Mouse (Mus musculus): ENCODE measurements around the gene 1810010H24Rik. TPM values are rescaled to one million over a fixed set of nuclear protein-coding genes. Genes with fewer than 3 reads are reported as not detected.
A peak's percentile ranks its signal among the peaks of the same experiment; 100 is the strongest.
"Not testable (repeated sequence)": the region's sequence is repeated elsewhere in the genome, so short reads cannot be mapped to it uniquely, and the experiment has no call there.

Gene 1810010H24Rik
- total RNA-seq, 1 experiment from 2014 or later = 2.1 TPM

DNA sequence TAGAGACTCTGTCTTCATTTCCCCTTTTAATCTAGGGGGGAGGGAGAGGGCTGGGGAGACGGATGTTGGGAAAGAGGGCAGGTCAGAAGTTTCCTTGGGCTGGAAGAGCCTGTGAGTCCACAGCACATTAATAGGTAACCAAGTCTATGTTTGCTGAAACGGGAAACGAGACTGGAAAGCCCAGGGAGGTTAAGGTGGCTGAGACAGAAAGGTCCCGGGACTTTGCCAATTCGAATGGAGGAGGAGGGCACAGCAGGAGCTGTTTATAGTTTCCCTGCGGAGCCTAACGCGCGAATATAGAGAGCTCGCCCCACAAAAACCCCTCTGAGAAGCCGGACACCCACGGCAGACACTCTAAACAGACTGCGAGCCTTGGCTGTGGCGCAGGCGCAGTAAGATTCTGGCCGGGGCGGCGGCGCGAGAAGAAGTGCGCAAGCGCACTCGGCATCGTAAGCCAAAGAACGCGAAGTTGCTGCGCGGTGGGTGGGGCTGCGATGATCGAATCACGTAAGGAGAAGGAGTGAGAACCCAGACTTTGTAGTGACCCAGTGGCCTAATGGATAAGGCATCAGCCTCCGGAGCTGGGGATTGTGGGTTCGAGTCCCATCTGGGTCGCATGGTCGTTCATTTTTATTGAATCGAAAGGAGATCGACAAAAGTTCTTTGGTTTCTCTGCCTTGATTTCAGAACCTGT lies 13.0 kb upstream of the 1810010H24Rik start:
- peak; percentile 98 for DNase-seq

DNA sequence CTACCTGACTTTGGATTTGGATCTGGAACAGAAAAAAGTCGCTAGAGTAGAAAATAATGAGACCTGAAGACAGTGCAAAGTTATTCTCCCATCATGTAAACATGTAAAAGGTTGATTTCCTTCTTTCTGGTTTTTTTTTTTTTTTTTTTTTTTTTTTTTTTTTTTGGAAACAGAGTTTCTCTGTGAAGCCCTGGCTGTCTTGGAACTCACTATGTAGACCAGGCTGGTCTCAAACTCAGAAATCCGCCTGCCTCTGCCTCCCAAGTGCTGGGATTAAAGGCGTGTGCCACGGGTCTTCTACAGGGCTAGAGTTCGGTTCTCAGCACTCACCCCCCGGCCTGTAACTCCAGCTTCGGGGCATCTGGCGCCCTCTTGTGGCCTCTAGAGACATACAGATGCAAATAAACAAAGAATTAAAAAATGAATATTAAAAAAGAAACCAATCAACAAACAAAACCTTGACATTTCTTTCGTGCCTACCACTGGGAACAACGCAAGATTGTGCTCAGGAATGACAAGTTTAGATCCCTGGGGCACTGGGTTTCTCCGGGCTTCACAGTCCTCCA lies 11.4 kb upstream of the 1810010H24Rik start:
- peak; percentile 21 for DNase-seq

DNA sequence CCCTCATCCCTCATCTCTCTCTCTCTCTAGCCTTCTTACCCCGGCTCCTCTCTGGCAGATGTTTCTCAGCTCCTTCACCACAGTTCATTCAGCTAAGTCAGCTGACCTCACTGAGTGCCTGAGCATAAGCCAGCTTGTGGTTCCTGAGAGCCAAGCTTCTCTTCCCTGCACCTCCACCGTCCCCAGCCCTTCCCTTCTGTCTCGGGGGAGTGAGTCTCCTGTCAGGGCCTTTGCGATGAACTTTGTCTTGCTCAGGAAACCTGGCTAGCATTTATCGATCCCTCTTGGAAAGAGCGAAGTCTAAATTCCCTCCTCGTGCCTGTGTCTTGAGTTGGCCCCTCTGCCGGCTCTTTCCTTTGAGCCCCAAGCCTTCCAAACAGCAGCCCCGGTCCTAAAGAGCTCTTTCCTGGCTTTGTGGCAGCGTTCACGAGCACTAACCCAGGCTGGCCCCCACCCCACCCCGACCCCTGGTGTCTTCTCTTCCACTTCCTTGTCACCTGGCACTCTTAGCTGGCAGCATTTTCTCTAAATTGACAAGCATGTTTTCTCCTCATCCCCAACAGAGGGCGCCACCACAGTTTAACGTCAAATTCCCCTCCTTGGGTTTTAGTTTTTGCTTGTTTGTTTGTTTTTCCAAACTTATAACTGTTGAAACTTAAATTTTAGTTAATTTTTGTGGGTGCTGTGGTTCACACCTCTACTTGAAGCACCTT lies 10.7 kb upstream of the 1810010H24Rik start:
- peak; percentile 54 for DNase-seq

DNA sequence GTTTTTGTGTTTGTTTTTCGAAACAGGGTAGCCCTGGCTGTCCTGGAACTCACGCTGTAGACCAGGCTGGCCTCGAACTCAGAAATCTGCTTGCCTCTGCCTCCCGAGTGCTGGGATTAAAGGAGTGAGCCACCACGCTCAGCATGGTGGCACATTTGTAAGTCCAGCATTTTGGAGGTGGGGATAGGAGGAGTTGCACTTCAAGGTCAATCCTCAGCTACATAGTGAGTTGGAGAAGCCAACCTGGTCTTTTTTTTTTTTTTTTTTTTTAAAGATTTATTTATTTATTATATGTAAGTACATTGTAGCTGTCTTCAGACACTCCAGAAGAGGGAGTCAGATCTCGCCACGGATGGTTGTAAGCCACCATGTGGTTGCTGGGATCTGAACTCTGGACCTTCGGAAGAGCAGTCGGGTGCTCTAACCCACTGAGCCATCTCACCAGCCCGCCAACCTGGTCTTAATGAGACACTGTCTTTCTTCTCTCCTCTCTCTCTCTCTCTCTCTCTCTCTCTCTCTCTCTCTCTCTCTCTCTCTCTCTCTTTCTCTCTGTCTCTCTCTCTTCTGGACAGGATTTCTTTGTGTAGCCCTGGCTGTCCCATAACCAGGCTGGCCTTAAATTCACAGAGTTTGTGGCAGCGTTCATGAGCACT lies 9.8 kb upstream of the 1810010H24Rik start:
- not testable (repeated sequence) for DNase-seq

DNA sequence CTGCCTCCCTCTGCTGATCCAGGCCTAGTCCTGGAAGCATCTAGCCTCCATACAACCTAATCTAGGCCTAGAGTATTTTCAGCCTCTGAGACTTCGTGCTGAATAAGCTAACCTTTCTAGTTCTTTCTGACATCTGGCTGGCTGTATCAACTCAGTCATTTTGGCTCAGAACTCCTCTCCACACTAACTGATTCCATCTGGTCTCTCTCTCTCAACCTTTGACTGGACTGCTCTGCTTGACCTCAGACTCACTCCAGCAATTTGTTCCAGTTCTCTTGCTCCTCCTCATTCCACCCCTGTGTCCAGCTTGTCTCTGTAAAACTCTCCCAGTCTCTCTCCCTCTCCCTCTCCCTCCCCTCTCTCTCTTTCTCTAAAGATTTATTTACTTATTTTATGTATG lies 8.6 kb upstream of the 1810010H24Rik start:
- DNase-seq = no peak

DNA sequence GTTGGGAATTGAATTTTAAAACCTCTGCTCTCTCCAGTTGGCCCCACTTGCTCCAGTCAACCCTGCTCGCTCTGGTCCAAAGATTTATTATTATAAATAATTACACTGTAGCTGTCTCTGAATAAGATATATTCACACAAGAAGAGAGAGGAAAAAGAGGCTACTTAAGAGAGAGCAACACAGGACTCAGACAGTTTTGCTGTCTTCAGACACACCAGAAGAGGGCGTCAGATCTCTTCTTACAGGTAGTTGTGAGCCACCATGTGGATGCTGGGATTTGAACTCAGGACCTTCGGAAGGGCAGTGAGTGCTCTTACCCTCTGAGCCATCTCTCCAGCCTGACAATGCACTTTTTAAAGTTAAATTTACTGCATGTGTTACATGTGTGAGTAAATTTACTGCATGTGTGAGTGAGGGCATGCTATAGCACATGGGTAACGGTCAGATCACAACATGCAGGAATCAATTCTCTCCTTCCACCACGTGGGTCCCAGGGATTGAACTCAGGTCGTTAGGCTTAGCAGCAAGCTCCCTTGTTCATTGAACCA lies 8.1 kb upstream of the 1810010H24Rik start:
- DNase-seq = no peak

DNA sequence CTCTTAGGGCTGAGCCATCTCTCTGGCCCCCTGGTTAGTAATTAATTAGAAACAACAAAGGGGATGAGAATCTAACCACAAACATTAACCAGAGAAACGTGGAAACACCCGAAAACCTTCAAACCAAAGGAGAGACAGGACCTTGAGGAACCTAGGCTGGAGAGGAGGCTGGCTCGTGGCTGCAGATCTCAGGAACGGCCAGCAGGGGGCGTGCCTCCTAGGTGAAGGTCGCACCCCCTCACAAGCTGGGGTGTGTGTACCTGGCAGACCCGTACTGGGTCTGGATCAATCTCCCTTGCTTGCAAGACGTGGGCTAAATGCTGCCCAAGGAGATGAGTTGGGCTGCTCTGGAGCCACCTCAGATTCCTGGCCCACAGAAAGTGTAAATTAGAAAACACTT lies 6.9 kb upstream of the 1810010H24Rik start:
- peak; percentile 44 for DNase-seq

DNA sequence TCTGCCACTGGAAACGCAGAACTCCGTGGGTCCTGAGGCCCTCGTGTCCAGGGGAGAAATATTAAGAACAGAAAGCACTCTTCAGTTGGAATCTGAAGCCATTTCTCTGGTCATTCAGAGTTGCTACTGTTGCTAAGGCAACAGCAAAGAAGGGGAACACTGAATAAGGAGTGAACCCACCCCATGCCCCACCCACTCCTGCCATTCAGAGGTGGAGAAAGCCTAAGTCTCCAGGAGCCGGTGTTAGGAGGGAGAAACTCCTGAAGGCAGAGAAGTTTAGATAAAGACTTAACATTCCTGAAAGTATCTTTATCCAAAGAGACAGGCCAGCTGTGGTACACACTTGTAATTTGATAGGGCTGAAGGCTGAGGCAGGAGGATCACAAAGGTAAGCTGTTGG lies 6.2 kb upstream of the 1810010H24Rik start:
- DNase-seq = no peak

DNA sequence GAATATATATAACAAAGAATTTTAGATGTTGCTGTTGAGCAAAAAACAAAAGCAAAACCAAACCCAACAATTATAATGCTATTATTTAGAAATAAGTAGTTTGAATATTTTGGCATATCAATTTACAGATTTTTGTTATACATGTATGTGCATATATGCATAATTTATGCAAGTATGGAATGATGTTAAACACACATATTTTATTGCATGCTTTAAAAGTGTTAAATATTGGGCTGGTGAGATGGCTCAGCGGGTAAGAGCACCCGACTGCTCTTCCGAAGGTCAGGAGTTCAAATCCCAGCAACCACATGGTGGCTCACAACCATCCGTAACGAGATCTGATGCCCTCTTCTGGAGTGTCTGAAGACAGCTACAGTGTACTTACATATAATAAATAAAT lies 5.8 kb upstream of the 1810010H24Rik start:
- not testable (repeated sequence) for DNase-seq

DNA sequence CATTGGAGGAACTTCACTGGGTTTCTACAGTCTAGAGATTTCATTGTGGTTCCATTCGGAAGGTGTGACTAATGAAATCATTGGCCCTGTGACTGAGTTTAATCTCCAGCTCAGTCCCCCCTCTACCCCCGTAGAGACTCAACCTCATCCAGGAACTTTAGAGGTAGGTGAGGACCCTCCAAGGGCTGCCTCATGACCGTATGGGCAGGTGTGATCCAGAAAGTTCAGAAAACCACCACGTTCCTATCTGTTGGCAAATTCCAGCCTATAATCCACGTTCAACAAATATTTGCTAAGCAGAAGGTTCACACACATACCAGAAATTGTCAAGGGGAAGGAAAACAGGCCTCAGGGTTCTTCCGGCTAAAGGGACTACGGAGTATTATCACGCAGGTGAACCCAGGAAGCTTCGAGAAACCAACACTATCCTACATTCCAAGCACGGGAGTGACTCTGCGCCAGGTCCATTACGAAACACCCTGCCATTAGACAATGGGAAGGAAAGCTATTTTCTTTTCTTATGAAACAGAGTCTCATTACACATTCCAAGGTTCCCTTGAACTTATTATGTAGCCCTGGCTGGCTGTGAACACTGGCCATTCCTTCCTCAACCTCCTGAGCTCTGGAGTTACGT lies 3.3 kb upstream of the 1810010H24Rik start:
- no peak for DNase-seq

DNA sequence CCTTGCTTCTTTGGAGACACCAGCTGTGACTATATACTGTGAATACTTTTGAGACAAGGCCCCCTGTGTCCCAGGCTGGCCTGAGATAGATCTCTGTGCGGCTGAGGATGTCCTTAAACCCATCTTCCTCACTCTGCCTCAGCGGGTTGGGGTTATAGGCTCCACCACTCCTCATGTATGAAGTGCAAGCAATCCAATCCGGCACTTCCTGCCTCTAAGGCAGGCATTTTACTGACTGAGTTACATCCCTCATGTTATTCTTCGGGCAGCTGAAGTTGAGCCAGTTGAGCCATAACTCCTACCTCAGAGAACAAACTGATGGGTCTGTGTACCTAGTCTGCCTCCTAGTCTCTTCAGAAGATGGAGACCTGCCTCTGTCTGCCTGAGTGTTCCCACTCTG lies 1.1 kb upstream of the 1810010H24Rik start:
- DNase-seq = no peak

DNA sequence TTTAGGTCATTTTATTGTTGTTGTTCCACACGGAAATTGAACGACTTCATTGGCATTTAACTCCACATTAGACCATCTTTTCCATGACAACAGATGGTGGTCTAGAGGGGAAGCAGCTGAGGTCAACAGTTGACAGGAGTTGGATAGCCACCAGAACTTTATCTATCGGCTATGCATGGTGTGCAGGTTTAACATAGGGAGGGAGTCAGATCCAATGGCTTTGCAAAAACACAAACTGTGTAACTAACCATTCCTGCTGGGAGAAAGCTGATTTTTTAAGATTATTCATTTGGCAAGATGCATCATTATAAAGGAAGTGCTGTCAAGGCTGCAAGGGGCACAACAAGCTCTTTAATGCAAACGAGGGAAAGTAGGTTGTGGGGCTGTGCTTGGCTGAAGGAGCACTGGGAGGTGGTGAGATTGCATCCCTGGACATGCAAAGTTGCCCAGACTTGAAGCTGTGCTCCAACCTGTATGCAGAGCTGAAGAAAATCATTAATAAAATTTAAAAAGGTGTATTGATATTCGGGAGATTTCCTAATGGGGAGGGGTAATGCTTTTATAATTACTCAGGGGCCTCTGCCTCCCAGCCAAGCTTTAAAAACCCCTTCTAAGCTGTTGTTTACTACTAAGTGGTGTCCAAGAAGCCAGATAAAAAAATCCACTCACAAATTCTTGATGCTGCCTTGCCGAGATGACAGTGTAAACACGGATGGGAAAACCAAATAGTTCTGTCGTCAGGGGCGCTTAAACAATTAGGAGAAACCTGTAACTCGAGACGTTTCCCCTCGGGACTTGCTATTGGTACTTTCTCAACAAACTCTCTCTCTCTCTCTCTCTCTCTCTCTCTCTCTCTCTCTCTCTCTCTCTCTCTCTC lies 1.3 kb downstream of the 1810010H24Rik start:
- no peak for DNase-seq

DNA sequence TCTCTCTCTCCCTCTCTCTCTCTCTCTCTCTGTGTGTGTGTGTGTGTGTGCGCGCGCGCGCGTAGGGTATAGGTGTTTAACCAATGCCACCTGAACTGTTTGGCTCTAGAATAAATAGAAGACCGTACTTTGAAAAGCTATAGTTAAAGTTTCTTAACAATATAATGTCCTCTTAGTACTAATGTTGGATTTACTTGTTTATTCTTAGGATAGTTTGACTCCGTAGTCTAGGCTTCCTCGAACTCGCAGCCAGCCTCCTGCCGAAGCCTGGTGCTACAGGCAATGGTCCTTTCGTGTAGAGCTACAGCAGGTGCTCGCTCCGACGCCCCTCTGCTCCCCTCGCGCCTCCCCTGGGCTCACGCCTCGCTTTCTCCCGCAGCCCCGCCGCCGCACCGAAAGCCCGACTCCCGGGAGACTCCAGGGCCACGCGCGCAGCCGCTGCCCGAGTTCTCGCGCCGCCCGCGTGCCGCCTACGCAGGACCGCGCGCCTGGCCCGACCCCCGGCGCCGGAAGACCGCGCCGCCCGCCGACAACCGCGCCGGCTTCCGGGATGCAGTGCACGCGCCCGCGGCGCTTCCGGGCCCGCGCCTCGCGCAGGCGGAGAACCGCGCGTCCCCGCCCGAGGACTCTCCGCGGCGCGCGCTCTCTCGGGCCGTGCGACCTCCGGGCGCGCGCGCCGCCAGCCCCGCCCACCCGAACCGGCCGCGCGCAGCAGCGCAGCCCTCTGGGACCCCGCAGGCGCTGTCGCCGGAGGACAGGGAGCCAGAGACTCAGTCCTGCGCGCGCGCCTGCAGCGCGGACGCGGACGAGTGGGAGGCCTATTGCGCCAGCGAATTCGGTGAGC lies 2.2 kb downstream of the 1810010H24Rik start:
- DNase-seq = peak; percentile 95

DNA sequence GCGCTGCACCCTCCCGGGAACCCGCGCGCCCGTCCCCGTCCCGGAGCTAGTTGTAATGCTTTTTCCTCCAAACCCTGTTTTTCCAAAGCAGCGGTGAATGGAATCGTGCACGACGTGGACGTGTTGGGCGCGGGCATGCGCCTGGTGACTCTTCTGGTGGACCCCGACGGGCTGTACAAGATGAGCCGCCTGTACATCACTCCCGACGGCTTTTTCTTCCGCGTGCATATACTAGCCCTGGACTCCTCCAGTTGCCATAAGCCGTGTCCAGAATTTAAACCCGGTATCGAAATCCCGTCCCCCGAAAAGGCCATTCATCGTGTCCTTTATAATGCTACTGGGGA lies 2.8 kb downstream of the 1810010H24Rik start:
- no peak for DNase-seq

DNA sequence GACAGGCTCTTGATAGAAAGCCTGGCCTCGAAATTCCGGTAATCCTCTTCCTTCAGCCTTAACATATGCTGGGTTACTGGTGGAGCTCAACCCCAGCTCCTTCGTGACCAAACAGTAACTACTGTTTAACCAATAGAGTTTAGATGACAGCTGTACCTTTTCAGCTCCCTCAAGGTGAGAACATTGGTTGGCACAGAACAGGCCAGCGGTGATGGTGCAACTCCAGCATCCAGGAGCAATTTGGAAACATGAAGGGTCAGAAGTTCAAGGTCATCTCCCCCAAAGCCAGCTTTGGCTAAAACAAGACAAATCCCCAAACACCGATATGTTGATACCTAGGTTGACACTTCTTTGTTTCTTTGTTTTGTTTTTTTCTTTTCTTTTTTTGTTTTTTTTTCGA lies 3.3 kb downstream of the 1810010H24Rik start:
- peak; percentile 14 for DNase-seq

DNA sequence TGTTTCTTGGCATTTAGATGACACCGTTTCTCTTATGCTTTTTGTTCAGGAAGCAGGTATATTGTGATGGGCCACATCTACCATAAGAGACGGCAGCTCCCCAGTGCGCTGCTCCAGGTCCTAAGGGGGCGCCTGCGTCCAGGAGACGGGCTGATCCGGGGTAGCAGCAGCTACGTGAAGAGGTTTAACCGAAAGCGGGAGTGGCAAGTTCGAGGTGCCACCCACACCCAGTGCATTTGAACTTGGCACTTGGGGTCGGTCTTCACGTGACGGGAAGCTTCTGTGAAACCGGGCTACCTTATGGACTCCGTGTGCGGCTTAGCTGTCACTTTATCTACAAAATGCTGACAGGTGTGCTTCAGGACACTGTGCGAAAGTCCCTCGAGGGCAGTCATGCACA lies 4.1 kb downstream of the 1810010H24Rik start:
- DNase-seq = no peak

DNA sequence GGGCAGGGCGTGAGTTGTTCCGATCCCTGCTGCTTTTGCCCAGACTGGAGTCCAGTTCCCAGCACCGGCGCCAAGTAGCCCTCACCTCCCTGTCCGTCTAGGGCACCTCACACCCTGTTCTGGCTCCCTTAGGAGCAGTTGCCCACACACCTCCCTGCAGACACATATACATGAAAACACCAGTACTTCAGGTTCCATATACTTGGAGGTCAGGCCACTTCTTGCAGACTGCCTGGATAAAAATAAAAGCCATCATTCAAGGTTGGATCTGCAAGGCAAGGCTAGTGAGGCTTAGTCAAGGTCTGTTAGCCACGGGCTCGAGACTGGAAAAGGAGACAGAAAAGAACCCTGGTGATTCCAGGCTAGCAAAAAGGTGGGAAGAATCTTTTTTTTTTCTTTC lies 6.2 kb downstream of the 1810010H24Rik start:
- DNase-seq = no peak

DNA sequence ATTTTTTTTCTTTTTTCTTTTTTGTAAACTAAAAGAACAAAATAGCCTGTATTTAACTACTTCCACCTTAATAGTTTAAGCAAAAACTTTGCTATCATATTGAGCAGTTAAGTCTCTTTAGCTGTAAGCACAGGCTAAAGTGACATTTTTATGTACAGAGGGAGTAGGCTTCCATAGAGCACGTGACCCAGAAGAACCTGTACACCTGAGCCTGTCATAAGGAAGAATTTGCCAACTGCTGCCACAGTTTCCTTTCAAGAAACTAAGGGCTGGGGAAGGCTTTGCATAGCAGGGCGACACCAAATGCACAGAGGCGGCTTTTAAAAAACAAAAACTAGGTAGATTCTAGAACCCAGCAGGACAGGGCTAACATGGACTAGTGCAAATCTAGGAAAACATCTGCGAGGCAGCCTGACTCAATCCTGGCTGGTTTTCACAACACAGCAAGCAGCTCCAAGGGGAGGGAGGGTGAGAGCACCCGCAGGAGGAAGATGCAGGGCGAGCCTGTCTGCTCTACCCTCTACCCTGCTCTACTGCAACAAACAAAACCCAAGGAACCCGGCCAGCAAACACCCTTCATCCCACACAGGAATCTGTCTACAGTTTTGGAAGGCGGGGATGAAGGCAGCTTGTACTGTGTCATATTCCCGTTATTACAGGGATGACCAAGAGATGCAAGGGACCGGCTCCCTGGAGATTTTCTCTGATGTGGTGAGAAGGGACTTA lies 8.8 kb downstream of the 1810010H24Rik start:
- DNase-seq = no peak

DNA sequence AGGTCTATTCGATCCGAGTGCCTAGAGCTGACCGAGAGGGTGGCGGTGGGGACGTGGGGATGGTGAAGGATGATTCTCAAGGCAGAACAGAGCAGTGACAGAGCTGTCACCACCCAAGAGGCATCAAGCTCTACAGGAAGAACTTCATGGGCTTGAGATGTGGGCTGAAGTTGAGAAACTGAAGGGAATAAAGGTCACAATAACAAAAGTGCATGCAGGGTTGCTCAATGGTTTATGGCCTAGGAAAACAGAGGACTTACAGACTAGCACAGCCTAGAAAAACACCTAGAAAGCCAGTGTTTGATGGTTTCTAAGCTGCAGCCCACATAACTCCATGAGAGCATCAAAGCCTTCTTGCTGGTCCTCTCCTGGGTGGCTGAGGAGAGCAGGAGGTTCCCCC lies 13.9 kb downstream of the 1810010H24Rik start:
- DNase-seq = no peak

DNA sequence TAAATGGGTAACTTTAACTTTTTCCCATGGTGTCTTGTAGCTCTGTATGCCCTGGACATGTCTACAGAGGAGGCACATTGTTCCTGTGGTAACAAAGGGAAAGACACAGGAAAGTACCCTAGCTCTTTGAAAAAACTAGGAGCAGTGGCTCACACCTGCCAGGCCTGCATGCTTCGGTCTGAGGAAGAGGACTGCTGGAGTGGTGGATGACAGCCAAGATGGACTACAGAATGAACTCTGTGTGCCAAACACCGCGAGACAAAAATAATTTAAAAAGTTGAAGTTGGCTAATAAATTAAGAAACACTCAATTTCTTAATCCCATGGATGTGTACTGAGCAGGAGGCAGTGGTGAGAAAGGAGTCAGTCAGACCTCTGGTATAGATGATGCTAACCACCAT lies 15.9 kb downstream of the 1810010H24Rik start:
- DNase-seq = peak; percentile 33

Measured in adrenal gland, postnatal 14 days (tissue).